Mouse (Mus musculus) stomach, postnatal 0 days (tissue): ENCODE data around the gene Cirbp.

ENCODE experiments used
- CTCF ChIP-seq: IDR thresholded peaks from 2 replicates; pipeline ENCODE4 v1.5.1; 2016; ENCODE audit warnings: antibody characterized with exemption, low read depth, mild to moderate bottlenecking, moderate library complexity
- EP300 ChIP-seq: optimal IDR thresholded peaks from 2 replicates; pipeline ENCODE3; 2016; ENCODE audit warnings: antibody characterized with exemption

- TF ChIP-seq CTCF (no peak), EP300 (no peak)
These were observed 45.6 kb upstream of the Cirbp start for GRCm38 (mm10) chr10:80120146-80120545.
